Mouse (Mus musculus): ENCODE measurements around the gene Dcaf11.

Dcaf11 gene

GRCm38 (mm10) chr14:55617822-55618221 lies 58.0 kb downstream of the Dcaf11 start, which contains the start of gene Rec8:
Gene Rec8, plus strand, starts transcription at chr14:55618037.
- peak; percentile 72 to 78 for DNase-seq

- peak; percentile 70 to 81 for DNase-seq
Observed at GRCm38 (mm10) chr14:55618486-55619195, 58.8 kb downstream of the Dcaf11 start.
